Mouse (Mus musculus): ENCODE results near the gene Asb7.

Asb7 gene

DNA sequence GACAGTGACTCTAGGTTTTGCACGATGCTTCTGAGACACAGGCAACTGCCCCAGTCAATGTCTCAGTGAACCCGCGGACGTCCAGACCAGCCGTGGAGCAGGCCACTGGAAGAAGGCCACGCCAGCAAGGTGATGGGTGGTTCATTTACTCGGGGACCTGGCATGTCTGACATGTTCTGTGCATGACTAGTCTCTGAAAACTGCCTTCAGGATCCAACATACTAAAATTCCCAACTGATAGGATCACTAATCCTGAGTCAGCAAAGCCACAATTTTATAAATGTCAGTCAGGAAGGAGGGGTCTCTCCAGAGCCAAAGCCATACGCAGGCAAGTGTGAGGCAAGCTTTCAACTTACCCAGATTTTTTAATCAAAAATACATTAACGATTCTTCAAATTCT is 35.8 kb downstream of the Asb7 start:
- DNase-seq (ENCODE audit: low spot score): no peak

DNA sequence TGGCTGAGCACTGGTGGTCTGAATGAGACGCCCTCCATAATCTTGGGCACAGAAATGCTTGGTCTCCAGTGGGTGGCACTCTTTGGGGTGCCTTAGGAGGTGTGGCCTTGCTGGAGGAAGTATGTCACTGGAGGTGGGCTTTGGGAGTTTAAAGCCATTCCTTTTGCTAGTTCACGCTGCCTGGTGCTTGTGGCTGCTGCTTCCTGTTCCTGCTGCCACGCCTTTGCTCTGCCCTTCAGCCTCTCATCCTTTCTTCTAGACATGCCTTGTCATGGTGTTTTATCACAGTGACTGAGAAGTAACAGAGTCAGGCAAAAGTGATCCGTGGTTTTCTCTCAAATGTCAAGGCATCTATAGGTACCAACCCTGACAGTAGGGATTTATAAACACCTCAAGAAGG is 37.2 kb downstream of the Asb7 start:
- DNase-seq (ENCODE audit: low spot score): no peak

DNA sequence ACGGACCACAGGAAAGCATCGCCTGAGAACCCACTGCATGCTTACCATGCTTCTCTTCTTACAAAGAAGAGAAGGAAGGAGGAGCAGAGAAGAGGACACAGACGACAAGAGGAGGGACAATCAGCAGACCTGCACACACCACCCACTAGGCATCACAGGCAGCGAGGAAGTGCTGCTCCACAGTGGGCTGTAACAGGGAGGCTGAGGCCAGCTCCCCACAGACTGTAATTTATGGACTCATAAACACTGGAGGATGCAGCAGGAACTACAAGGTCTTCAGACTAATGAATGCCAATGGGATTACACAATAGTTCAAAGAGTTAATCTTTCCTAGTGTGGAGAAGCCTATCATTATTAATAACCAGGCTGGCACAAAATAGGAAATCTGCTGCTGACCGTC is 38.5 kb downstream of the Asb7 start:
- no peak for DNase-seq (ENCODE audit: low spot score)

DNA sequence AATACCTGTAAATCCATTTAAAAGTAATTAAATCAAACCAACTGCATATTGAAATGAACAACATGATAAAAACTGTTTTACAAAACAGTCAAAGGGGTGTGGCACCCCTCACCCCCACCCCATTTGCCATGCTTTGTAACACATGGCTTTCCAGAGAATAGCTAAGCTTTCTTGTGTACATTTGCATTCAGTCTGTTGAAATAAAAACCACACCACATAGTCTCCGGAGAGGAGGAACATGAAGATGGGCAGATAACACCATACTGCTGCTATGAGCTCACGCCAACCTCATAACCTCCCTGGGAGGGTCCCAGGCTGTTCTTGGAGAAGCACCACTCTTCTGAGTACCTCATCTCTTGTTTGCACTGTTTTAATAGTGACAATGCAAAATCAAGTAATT is 40.2 kb downstream of the Asb7 start:
- no peak for DNase-seq (ENCODE audit: low spot score)

DNA sequence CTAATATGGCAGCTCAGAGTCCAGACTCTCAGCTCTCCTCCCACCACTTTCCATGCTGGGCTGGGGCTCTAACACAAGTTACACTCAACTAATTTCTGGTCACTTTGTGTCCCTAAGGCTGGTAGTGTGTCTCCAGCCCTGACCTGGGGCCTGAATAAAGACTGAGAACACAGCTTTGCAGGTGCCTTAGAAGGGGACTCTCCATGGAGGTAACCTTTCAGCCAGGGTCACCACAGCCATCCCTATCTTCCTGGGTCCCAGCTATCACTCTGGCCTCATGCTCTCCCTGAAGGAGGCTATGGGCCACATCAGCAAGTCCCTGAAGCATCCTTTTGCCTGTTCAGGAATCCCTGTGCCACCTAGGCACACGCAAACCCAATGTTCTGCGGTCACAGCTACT is 43.7 kb downstream of the Asb7 start:
- no peak for DNase-seq (ENCODE audit: low spot score)

DNA sequence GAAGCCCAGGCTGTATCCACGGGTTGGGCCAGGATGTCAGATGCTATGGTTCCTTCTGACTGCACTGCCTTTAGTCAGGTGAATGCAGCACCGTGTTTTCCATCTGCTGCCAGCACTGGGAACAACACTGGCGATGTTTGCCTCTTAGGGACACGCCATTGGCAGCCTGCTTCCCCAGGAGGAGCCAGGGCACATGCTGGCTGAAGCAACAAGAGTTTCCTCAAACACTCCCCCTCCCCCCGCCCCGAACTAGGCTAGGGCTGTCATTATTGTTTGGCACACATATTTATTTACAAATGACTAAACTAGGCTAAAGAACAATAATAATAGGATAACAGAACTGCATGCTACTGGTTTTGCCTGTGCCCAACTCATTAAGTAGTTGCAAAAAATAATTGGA is 56.0 kb downstream of the Asb7 start:
- no peak for DNase-seq (ENCODE audit: low spot score)

DNA sequence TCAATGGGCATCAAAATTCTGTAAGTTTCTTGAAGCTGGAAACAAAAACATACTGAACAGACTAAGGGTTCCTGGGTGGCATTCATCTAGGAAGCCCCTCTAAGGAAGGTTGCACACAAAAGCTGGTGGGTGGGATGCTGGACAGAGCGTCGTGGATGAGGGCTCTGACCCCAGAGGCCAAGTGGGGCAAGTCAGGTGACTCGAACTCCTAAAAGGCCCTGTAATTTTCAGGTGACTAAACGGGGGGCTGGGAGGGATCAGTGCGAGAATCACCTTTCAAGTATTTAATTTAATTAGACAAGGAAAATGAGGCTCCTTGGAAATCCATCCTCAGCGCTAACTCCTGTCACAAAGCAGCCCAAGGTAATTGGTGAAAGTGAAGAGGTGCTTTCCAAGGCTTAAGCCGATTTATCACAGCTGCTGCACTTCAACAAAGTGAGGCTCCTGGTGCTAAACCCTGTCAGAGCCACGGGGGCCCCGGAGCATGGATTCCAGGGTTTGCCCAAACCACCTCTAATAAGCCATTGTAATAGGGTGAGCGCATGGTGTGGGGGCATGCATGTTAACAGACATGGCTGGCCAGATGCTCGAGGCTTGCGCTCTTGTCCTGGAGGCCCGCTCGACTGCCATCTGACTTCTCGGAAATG is 59.1 kb downstream of the Asb7 start:
- DNase-seq (ENCODE audit: low spot score): no peak

DNA sequence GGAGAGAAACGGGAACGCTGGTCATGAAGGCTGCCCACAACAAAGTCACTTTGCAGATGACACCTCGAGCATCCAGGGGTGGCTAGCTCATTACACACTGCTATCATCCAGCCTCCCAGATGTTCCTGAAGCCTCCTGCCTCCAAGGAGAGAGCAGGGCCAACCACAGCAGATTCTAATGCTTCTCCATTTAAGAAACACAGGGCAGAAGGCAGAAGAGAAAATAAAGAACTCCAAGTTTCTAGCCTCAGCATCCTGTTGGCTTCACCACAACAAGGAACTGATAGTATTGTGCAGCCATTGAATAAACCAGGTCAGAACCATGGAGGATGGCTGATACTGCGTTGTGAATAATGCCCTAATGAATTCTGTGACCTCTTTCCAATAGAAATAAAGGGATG is 60.0 kb downstream of the Asb7 start:
- no peak for DNase-seq (ENCODE audit: low spot score)

DNA sequence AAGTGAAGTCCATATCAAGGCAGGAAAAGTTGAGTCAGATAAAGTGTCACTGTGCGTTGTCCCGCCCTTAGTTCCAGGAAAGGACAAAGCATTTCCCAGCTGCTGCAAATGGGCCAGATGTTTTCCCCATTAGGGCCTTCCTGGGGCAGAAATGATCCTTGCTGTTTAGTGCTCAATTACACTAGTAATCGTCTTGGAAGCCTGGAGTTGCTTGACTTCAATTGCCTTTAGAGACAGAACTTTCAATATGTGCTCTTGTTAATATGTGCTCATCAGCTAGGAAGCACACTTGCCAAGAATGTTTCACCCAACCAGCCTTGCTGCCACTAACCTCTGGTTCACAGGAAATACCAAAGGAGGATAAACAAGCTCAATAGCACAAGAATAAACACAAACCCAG is 66.0 kb downstream of the Asb7 start:
- DNase-seq (ENCODE audit: low spot score): no peak

DNA sequence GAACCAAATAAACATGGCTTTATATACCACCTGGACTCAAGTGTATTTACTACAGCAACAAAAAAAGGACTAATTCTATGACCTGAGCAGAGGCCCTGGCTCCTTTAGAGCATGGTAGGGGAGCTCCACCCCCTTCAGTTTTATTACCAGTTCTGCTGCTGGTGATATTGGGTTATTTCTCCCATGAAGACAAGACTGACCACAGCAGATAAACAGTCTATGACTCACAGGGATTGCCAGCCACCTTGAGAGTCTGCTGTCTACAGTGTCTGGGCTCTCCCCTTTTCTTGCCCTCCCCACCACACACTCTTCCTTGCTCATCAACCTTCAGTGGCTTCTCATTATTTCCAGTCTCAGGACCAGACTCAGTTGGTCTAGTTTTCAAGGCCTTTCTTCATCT is 87.5 kb downstream of the Asb7 start:
- no peak for DNase-seq (ENCODE audit: low spot score)

DNA sequence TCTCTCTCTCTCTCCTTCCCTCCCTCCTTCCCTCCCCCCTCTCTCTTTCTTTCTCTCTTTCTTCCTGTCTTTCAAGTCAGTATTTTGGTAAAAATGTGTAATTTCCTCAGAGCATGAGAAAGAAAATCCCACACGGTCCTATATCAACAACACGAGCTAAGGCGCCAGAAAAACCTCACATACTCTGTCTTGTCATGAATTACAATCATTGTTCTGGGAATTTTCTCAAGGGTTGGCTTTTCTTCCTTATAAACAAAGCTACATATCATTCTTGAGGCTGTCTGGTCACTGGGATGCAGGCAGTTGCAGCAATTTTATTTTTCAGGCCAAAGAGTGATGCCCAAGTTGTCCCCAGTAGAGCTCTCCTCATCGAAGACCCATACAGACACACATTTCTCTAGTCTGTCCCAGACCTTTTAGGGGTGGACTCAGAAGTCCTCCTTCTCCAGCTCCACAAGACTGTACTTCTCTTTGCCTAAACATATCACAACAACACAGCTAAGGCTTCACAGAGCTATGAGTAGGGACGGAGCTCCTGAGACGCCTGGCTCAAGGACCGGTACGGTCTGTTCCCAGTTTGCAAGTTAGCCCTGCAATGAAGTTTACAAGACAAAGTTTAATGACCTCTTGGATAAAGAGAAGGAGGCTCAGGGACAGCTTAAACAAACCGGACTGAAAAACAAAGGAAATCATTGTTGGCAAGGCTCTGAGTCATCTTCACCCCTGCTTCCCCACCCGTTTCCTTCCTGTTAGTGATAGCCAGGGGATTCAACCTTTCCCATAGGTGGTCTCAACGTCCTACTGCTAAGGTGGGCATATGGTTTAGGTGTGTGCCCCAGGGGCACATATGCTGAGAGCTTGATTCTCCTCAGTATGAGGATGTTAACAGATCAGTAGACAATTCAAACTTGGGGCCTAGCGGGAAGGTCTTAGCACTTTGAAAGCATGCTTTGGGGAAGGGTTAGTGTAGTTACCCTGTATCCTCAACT is 88.5 kb downstream of the Asb7 start:
- no peak for DNase-seq (ENCODE audit: low spot score)

DNA sequence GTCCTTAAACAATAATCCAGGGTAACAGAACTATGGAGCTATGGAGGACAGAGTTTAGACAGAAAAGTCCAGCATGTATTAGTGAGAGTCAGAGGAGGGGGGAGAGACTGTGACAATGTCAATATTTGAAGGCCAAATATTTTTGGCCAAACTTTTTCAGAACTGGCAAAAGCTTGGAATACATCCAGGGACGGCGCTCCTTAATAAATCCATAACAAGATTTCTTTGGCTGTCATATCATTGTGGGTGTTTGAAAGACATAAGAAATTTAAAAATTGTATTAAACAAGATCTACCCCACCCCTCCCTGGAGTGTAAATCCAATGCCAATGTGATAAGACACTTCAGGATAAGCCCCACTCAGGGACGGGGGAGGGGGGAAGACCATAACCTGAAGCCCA is 89.3 kb downstream of the Asb7 start:
- DNase-seq (ENCODE audit: low spot score): no peak

DNA sequence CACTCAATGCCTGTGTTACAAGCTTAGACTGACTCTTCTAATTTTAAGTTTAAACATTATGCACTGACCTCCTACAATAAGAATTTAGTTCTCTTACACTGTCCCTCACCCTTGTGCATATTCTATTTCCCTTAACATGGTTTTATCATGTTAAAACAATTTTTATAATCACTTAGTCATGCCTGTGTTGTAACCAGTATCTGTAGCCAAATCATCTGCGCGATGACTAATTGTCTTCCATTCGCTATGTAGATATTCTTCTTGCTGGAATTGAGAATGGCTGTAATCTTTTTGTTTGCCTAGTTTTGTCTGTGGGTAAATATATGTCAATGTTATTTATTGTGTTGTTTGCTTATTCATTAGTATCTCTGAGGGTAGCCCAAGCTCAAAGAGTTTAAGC is 91.5 kb downstream of the Asb7 start:
- no peak for DNase-seq (ENCODE audit: low spot score)

All from MN1 (cell line).